Mouse (Mus musculus) midbrain, embryonic 16.5 days (tissue): ENCODE results near the gene Hist1h1b. TPM values are rescaled to one million over a fixed set of nuclear protein-coding genes. Genes with fewer than 3 reads are reported as not detected.
"Not testable (repeated sequence)": the region's sequence is repeated elsewhere in the genome, so short reads cannot be mapped to it uniquely, and the experiment has no call there.

Experiments used
- ATAC-seq: fragments of 200-750 bp; cut with Nextera tagmentation; 2 replicates; pipeline ENCODE4 v1.8.0; 2017; ENCODE audit warnings: moderate TSS enrichment
- H3K27ac ChIP-seq: fragments of 300-500 bp; sonication (generic); 2 replicates; pipeline ENCODE4 v1.5.1; 2014; ENCODE audit warnings: mild to moderate bottlenecking, low read length, mixed read lengths
- H3K27me3 ChIP-seq: fragments of 300-500 bp; sonication (generic); 2 replicates; pipeline ENCODE4 v1.6.1; 2014; ENCODE audit warnings: low read depth, low read length, mixed read lengths; ENCODE audit not compliant: control insufficient read depth, insufficient read depth
- H3K36me3 ChIP-seq: fragments of 300-500 bp; sonication (generic); 2 replicates; pipeline ENCODE4 v1.6.1; 2014; ENCODE audit warnings: mild to moderate bottlenecking, low read length, moderate library complexity, mixed read lengths; ENCODE audit not compliant: control insufficient read depth, insufficient read depth
- H3K4me1 ChIP-seq: fragments of 300-500 bp; sonication (generic); 2 replicates; pipeline ENCODE4 v1.6.1; 2014; ENCODE audit warnings: mild to moderate bottlenecking, low read length, mixed read lengths; ENCODE audit not compliant: control insufficient read depth, insufficient read depth
- H3K4me2 ChIP-seq: fragments of 300-500 bp; sonication (generic); 2 replicates; pipeline ENCODE4 v1.6.1; 2014; ENCODE audit warnings: mild to moderate bottlenecking, low read length, mixed read lengths
- H3K4me3 ChIP-seq: fragments of 300-500 bp; sonication (generic); 2 replicates; pipeline ENCODE4 v1.5.1; 2014; ENCODE audit warnings: low read depth, mild to moderate bottlenecking, low read length, moderate library complexity, mixed read lengths
- H3K9ac ChIP-seq: fragments of 300-500 bp; sonication (generic); 2 replicates; pipeline ENCODE4 v1.6.1; 2014; ENCODE audit warnings: low read depth, low read length, mixed read lengths
- H3K9me3 ChIP-seq: fragments of 300-500 bp; sonication (generic); replicated peaks from 2 replicates; pipeline ENCODE4 v1.6.1; 2014; ENCODE audit warnings: mild to moderate bottlenecking, low read length, mixed read lengths; ENCODE audit not compliant: control insufficient read depth, poor library complexity, severe bottlenecking
- WGBS: fragments of 180-500 bp; shearing (Covaris S2); extraction: QIAGEN DNeasy Blood & Tissue Kit; methylation state at CpG from one replicate; pipeline ENCODE4 v1.1.7; 2014; 5-methylcytosine and 5-hydroxymethylcytosine counted together
- polyA plus RNA-seq: library from polyadenylated mRNA; unstranded; fragments of >200 nt; fragmentation: Nextera tagmentation; extraction: Ambion mirVana; gene quantifications from 2 replicates; pipeline ENCODE4 v1.2.1, GENCODE M21; 2015

The Hist1h1b gene
- polyA plus RNA-seq, 1 experiment from 2014 or later = 0.69 TPM

DNA sequence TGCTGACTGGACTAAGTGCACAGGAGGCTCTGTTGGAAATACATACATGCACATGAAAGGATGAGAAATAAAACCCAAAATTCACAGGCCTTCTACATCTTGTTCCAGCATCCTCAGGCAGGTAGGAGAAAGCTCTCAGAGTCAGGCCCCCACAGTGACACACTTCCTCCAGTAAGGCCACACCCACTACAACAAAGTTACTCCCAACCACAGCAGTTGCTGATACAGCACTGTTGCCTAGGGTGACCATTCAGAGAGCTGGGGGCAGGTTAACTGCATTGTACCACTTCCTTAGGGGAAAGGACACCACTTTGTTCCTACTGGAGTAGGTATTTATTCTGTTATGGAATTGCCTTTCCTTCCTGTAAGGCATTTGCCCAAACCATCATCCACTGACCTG is 16.7 kb upstream of the Hist1h1b start:
- not testable (repeated sequence) for H3K4me2 ChIP-seq, H3K27ac ChIP-seq, H3K36me3 ChIP-seq, ATAC-seq, H3K9ac ChIP-seq, H3K4me3 ChIP-seq, H3K27me3 ChIP-seq, H3K9me3 ChIP-seq, H3K4me1 ChIP-seq

- no peak for ATAC-seq
- Histone ChIP-seq H3K9me3 (no peaks in the 10 kb centered on the region), H3K4me2 (no peak overlapping the region), H3K9ac (no peak overlapping the region), H3K27me3 (no peaks in the 10 kb centered on the region), H3K4me3 (no peak overlapping the region), H3K27ac (no peak overlapping the region), H3K36me3 (no peaks in the 10 kb centered on the region), H3K4me1 (peaks cover 4% of the 10 kb centered on the region)
- WGBS = 94% methylated on average over 7 of the region's 7 CpGs
Observed at GRCm38 (mm10) chr13:21795584-21795983, 15.2 kb upstream of the Hist1h1b start.

DNA sequence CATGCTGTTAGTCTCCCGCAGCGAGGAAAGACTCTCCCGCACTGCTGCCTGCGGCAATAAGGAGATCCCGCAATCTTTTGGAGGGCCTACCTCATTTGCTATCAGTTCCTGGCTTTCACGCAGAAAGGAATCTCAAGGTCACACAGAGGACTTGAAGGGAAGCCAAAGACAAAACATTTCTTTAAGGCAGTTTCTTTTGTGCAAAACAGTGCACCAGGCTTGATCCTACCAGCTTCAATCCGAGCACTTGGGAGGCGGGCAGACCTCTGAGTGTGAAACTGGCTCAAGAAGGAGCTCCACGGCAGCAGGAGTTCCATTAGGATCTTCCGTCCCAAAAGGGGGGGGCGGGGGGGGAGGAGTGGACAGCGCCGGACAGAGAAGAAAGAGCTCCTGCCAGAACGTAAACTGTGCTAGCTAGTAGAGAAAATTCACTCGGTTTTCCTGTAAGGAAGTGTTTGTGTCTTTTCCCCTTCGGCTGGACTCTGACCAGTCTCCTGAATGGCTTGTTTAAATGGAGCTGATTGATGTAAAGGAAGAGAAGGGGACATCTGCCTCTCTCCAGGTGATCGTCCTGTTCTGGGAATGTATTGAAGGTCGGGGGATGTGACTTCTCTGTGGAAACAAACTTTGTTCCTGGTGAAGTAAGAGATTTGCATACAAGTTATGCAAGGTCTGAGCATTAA is 10.3 kb upstream of the Hist1h1b start:
- Histone ChIP-seq H3K9me3 (no peaks in the 10 kb centered on the region), H3K36me3 (no peaks in the 10 kb centered on the region), H3K27ac (no peak overlapping the region), H3K4me1 (peaks cover 15% of the 10 kb centered on the region), H3K27me3 (no peaks in the 10 kb centered on the region), H3K9ac (peak overlapping the region; percentile 30; the same call in 1 of the 2 replicates), H3K4me3 (no peak overlapping the region), H3K4me2 (peak overlapping the region; percentile 42)
- no peak for ATAC-seq
- 6% methylated on average over 18 of the region's 18 CpGs for WGBS

DNA sequence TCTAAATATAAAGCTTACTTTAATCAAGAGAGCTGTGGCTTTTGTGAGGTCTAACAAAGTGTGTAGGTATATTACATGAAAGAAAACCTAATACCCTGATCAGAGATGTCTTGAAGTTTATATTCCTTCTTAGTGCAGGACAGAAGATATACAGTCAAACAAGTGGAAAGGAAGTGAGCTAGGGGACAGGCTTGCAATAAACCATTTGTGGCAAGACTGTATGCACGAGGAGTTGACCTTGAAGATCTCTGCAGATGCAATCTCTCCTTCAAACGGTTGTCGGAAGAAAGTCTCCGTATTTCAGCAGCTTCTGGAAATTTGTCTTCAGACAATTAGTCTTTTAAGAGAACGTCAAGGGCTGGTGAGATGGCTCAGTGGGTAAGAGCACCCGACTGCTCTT is 9.5 kb upstream of the Hist1h1b start:
- no peaks in the 10 kb centered on the region for H3K27me3 ChIP-seq
- ATAC-seq = no peak
- no peak overlapping the region for H3K27ac ChIP-seq
- H3K4me1 ChIP-seq = peaks cover 15% of the 10 kb centered on the region
- H3K9me3 ChIP-seq = no peaks in the 10 kb centered on the region
- no peak overlapping the region for H3K4me2 ChIP-seq
- H3K36me3 ChIP-seq = no peaks in the 10 kb centered on the region
- no peak overlapping the region for H3K9ac ChIP-seq
- no peak overlapping the region for H3K4me3 ChIP-seq
- WGBS = 61% methylated on average over 6 of the region's 6 CpGs

DNA sequence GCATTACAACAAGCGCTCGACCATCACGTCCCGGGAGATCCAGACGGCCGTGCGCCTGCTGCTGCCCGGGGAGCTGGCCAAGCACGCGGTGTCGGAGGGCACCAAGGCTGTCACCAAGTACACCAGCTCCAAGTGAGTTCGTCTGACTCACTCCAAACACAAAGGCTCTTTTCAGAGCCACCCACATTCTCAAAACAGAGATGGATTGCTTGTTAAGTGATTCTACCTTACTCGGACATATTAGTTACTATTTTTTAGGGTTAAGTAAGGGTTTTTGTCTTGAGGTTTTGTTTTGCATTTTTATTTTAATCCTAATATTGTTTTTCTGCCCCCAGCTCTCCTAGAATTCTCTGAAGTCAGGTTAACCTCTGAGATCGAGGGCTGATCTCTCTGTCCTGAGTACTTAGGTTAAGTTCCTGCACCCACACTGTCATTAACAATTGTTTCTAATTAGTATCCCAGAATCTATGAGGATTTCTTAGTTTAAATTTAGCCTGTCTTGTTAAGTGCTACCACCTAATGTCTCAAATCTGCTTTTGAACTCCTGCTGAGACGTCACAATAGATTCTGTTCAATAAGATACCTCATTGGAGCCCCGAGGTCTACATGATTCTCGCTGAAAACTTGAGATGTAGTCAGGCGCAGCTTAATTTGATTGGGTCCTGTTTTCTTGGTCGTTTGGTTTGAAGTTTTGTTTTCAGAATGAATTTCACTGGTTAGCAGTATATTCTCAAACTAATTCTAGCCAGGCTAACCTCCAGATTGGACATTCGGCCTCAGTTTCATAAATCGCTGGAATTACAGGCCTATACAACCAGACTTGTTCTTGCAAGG is 7.6 kb upstream of the Hist1h1b start:
- WGBS = 12% methylated on average over 14 of the region's 21 CpGs
- no peaks in the 10 kb centered on the region for H3K27me3 ChIP-seq
- H3K9ac ChIP-seq = no peak overlapping the region
- no peaks in the 10 kb centered on the region for H3K9me3 ChIP-seq
- H3K4me3 ChIP-seq = no peak overlapping the region
- peak overlapping the region; percentile 52 for H3K4me2 ChIP-seq
- no peak overlapping the region for H3K27ac ChIP-seq
- H3K4me1 ChIP-seq = peaks cover 18% of the 10 kb centered on the region
- ATAC-seq = peak; percentile 18
- no peaks in the 10 kb centered on the region for H3K36me3 ChIP-seq

DNA sequence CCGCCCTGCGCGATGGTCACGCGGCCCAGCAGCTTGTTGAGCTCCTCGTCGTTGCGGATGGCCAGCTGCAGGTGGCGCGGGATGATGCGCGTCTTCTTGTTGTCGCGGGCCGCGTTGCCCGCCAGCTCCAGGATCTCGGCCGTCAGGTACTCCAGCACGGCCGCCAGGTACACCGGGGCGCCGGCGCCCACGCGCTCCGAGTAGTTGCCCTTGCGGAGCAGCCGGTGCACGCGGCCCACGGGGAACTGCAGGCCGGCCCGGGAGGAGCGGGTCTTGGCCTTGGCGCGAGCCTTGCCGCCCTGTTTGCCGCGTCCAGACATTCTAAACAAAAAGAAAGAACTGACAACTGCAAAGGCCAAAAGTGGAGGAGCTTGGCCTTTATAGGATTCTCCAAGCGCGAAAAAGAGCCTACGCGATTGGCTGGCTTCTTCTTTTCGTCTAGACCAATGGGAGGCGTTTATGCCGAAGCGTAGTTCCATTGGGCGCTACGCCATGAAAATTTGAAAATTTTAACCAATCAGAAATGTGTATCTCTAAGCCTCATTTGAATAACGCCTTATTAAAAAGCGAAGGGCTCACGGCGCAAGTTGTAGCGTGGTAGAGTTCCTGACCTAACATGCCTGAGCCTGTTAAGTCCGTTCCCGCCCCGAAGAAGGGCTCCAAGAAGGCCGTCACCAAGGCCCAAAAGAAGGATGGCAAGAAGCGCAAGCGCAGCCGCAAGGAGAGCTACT is 6.6 kb upstream of the Hist1h1b start, which contains the start of the genes Hist1h2an and Hist1h2bp:
Gene Hist1h2an, minus strand, starts transcription at position 320 of the 731 bp plus-strand sequence.
Gene Hist1h2bp, plus strand, starts transcription at position 563 of the 731 bp plus-strand sequence.
- WGBS = under 1% methylated on average over 35 of the region's 63 CpGs
- Histone ChIP-seq H3K4me1 (peaks cover 25% of the 10 kb centered on the region), H3K27ac (peak within 1 kb of the TSS; percentile 70), H3K4me2 (peak within 1 kb of the TSS; percentile 64), H3K4me3 (peak within 1 kb of the TSS; percentile 37), H3K9ac (peak within 1 kb of the TSS; percentile 60; the same call in 1 of the 2 replicates)
- H3K27me3 ChIP-seq, H3K9me3 ChIP-seq, H3K36me3 ChIP-seq: not testable (repeated sequence)
- peak; percentile 96 for ATAC-seq

- Histone ChIP-seq H3K4me3 (peak overlapping the region; percentile 37), H3K27me3 (no peaks in the 10 kb centered on the region), H3K4me1 (peaks cover 25% of the 10 kb centered on the region), H3K27ac (peak overlapping the region; percentile 70), H3K9me3 (no peaks in the 10 kb centered on the region), H3K4me2 (peak overlapping the region; percentile 64), H3K9ac (peak overlapping the region; percentile 60; the same call in 1 of the 2 replicates), H3K36me3 (no peaks in the 10 kb centered on the region)
- no peak for ATAC-seq
- WGBS = 2% methylated on average over 8 of the region's 8 CpGs
Observed at GRCm38 (mm10) chr13:21786189-21786898, 5.9 kb upstream of the Hist1h1b start.

GRCm38 (mm10) chr13:21784311-21784710 is 3.9 kb upstream of the Hist1h1b start:
- Histone ChIP-seq H3K27me3 (no peaks in the 10 kb centered on the region; the same call in 1 of the 2 replicates), H3K4me3 (no peak overlapping the region), H3K36me3 (no peaks in the 10 kb centered on the region), H3K9me3 (no peaks in the 10 kb centered on the region), H3K27ac (no peak overlapping the region), H3K4me1 (peaks cover 31% of the 10 kb centered on the region), H3K9ac (no peak overlapping the region), H3K4me2 (no peak overlapping the region)
- no peak for ATAC-seq
- 19% methylated on average over 6 of the region's 6 CpGs for WGBS
